Mouse (Mus musculus) neural tube, embryonic 13.5 days (tissue): ENCODE data around the gene Slc44a2. TPM values are rescaled to one million over a fixed set of nuclear protein-coding genes. Genes with fewer than 3 reads are reported as not detected.
A peak's percentile ranks its signal among the peaks of the same experiment; 100 is the strongest.

Experiments used
- ATAC-seq: fragments of 200-750 bp; cut with Nextera tagmentation; 2 replicates; pipeline ENCODE4 v1.8.0; 2017; ENCODE audit warnings: low read depth, mild to moderate bottlenecking, moderate TSS enrichment, moderate library complexity
- H3K27ac ChIP-seq: fragments of 300-500 bp; sonication (generic); replicated peaks from 2 replicates; pipeline ENCODE4 v1.5.1; 2015; ENCODE audit warnings: moderate library complexity, mild to moderate bottlenecking, inconsistent platforms
- H3K27me3 ChIP-seq: fragments of 300-500 bp; sonication (generic); 2 replicates; pipeline ENCODE4 v1.6.1; 2015; ENCODE audit warnings: mild to moderate bottlenecking, inconsistent platforms
- H3K36me3 ChIP-seq: fragments of 300-500 bp; sonication (generic); 2 replicates; pipeline ENCODE4 v1.6.1; 2015; ENCODE audit warnings: mild to moderate bottlenecking, inconsistent platforms
- H3K4me1 ChIP-seq: fragments of 300-500 bp; sonication (generic); replicated peaks from 2 replicates; pipeline ENCODE4 v1.6.1; 2015; ENCODE audit warnings: inconsistent platforms
- H3K4me2 ChIP-seq: fragments of 300-500 bp; sonication (generic); 2 replicates; pipeline ENCODE4 v1.6.1; 2015; ENCODE audit warnings: inconsistent platforms, mild to moderate bottlenecking, moderate library complexity
- H3K4me3 ChIP-seq: fragments of 300-500 bp; sonication (generic); 2 replicates; pipeline ENCODE4 v1.5.1; 2015; ENCODE audit warnings: mild to moderate bottlenecking, inconsistent platforms
- H3K9ac ChIP-seq: fragments of 300-500 bp; sonication (generic); 2 replicates; pipeline ENCODE4 v1.6.1; 2015; ENCODE audit warnings: moderate library complexity, mild to moderate bottlenecking, inconsistent platforms
- H3K9me3 ChIP-seq: fragments of 300-500 bp; sonication (generic); 2 replicates; pipeline ENCODE4 v1.6.1; 2016; ENCODE audit warnings: inconsistent platforms
- WGBS: fragments of 180-500 bp; shearing (Covaris S2); methylation state at CpG from one replicate; pipeline ENCODE4 v1.1.7; 2015; 5-methylcytosine and 5-hydroxymethylcytosine counted together
- polyA plus RNA-seq: library from polyadenylated mRNA; unstranded; fragments of >200 nt; fragmentation: Nextera tagmentation; extraction: Ambion mirVana; gene quantifications from 2 replicates; pipeline ENCODE4 v1.2.1, GENCODE M21; 2015

The Slc44a2 gene
- polyA plus RNA-seq, 1 experiment from 2014 or later, result 70.1 TPM

GRCm38 (mm10) chr9:21346627-21347365 lies 26.3 kb downstream of the Slc44a2 start:
- no peaks in the 10 kb centered on the region for H3K27me3 ChIP-seq
- no peak overlapping the region for H3K4me2 ChIP-seq
- 74% methylated on average over 16 of the region's 16 CpGs for WGBS
- ATAC-seq, result no peak
- H3K9ac ChIP-seq, result no peak overlapping the region
- no peaks in the 10 kb centered on the region for H3K4me1 ChIP-seq
- no peaks in the 10 kb centered on the region for H3K9me3 ChIP-seq
- H3K27ac ChIP-seq, result no peak overlapping the region
- no peak overlapping the region for H3K4me3 ChIP-seq
- peaks cover 88% of the 10 kb centered on the region for H3K36me3 ChIP-seq

GRCm38 (mm10) chr9:21348152-21348551 lies 27.7 kb downstream of the Slc44a2 start:
- no peak overlapping the region for H3K4me3 ChIP-seq
- no peak overlapping the region for H3K9ac ChIP-seq
- ATAC-seq, result no peak
- peaks cover 9% of the 10 kb centered on the region for H3K4me1 ChIP-seq
- no peaks in the 10 kb centered on the region for H3K27me3 ChIP-seq
- no peak overlapping the region for H3K27ac ChIP-seq
- peaks cover 86% of the 10 kb centered on the region for H3K36me3 ChIP-seq
- no peak overlapping the region for H3K4me2 ChIP-seq
- WGBS, result 89% methylated on average over 3 of the region's 3 CpGs
- H3K9me3 ChIP-seq, result no peaks in the 10 kb centered on the region

GRCm38 (mm10) chr9:21351178-21351577 lies 30.7 kb downstream of the Slc44a2 start:
- Histone ChIP-seq H3K27me3 (no peaks in the 10 kb centered on the region), H3K27ac (no peak overlapping the region), H3K9me3 (no peaks in the 10 kb centered on the region), H3K36me3 (peaks cover 86% of the 10 kb centered on the region), H3K9ac (no peak overlapping the region), H3K4me2 (no peak overlapping the region), H3K4me3 (no peak overlapping the region), H3K4me1 (peaks cover 10% of the 10 kb centered on the region)
- WGBS, result 92% methylated on average over 7 of the region's 7 CpGs
- ATAC-seq, result no peak

GRCm38 (mm10) chr9:21351702-21352377 lies 31.3 kb downstream of the Slc44a2 start:
- WGBS, result 97% methylated on average over 4 of the region's 4 CpGs

GRCm38 (mm10) chr9:21352463-21353372 lies 32.2 kb downstream of the Slc44a2 start:
- WGBS, result 33% methylated on average over 20 of the region's 20 CpGs
- H3K4me3 ChIP-seq, result no peak overlapping the region
- no peak for ATAC-seq
- peaks cover 10% of the 10 kb centered on the region for H3K4me1 ChIP-seq
- no peaks in the 10 kb centered on the region for H3K27me3 ChIP-seq
- H3K27ac ChIP-seq, result 0 out of 2 replicates have a peak overlapping the region, but pooled peaks have one; percentile 23
- no peaks in the 10 kb centered on the region for H3K9me3 ChIP-seq
- H3K4me2 ChIP-seq, result no peak overlapping the region
- H3K9ac ChIP-seq, result peak overlapping the region; percentile 41; the same call in 1 of the 2 replicates
- peaks cover 73% of the 10 kb centered on the region for H3K36me3 ChIP-seq

More at GRCm38 (mm10) chr9:21351702-21352377, 31.3 kb downstream of the Slc44a2 start:
- Histone ChIP-seq H3K4me3 (no peak overlapping the region), H3K36me3 (peaks cover 82% of the 10 kb centered on the region), H3K27me3 (no peaks in the 10 kb centered on the region), H3K9ac (no peak overlapping the region), H3K4me1 (peaks cover 10% of the 10 kb centered on the region), H3K9me3 (no peaks in the 10 kb centered on the region), H3K27ac (no peak overlapping the region), H3K4me2 (no peak overlapping the region)
- no peak for ATAC-seq

- 74% methylated on average over 2 of the region's 2 CpGs for WGBS
- Histone ChIP-seq H3K4me3 (no peak overlapping the region), H3K9ac (0 out of 2 replicates have a peak overlapping the region, but pooled peaks have one; percentile 41), H3K27me3 (no peaks in the 10 kb centered on the region), H3K4me1 (peaks cover 10% of the 10 kb centered on the region), H3K27ac (no peak overlapping the region), H3K4me2 (no peak overlapping the region), H3K9me3 (no peaks in the 10 kb centered on the region), H3K36me3 (peaks cover 67% of the 10 kb centered on the region)
- no peak for ATAC-seq
These were observed 32.8 kb downstream of the Slc44a2 start for GRCm38 (mm10) chr9:21353373-21353686.

GRCm38 (mm10) chr9:21354796-21355195 lies 34.3 kb downstream of the Slc44a2 start:
- H3K4me3 ChIP-seq, result no peak overlapping the region
- H3K4me1 ChIP-seq, result peaks cover 10% of the 10 kb centered on the region
- ATAC-seq, result no peak
- H3K9me3 ChIP-seq, result no peaks in the 10 kb centered on the region
- H3K4me2 ChIP-seq, result no peak overlapping the region
- no peaks in the 10 kb centered on the region for H3K27me3 ChIP-seq
- H3K36me3 ChIP-seq, result peaks cover 55% of the 10 kb centered on the region
- WGBS, result 90% methylated on average over 6 of the region's 6 CpGs
- H3K27ac ChIP-seq, result no peak overlapping the region
- H3K9ac ChIP-seq, result no peak overlapping the region

GRCm38 (mm10) chr9:21356981-21357718 lies 36.7 kb downstream of the Slc44a2 start:
- no peak overlapping the region for H3K4me2 ChIP-seq
- H3K9me3 ChIP-seq, result no peaks in the 10 kb centered on the region
- peaks cover 36% of the 10 kb centered on the region for H3K36me3 ChIP-seq
- 0% methylated on average over 1 of the region's 1 CpGs for WGBS
- peaks cover 10% of the 10 kb centered on the region for H3K27me3 ChIP-seq
- H3K9ac ChIP-seq, result no peak overlapping the region
- peaks cover 10% of the 10 kb centered on the region for H3K4me1 ChIP-seq
- H3K4me3 ChIP-seq, result no peak overlapping the region
- ATAC-seq, result peak; percentile 64; the same call in 1 of the 2 replicates
- no peak overlapping the region for H3K27ac ChIP-seq

GRCm38 (mm10) chr9:21366541-21367220 lies 46.2 kb downstream of the Slc44a2 start:
- H3K36me3 ChIP-seq, result peaks cover 3% of the 10 kb centered on the region; the same call in 1 of the 2 replicates
- peak overlapping the region; percentile 86 for H3K27ac ChIP-seq
- H3K4me1 ChIP-seq, result peaks cover 31% of the 10 kb centered on the region
- peak overlapping the region; percentile 58 for H3K9ac ChIP-seq
- peak overlapping the region; percentile 88 for H3K4me3 ChIP-seq
- peaks cover 5% of the 10 kb centered on the region; the same call in 1 of the 2 replicates for H3K27me3 ChIP-seq
- WGBS, result 40% methylated on average over 14 of the region's 14 CpGs
- peak overlapping the region; percentile 60 for H3K4me2 ChIP-seq
- H3K9me3 ChIP-seq, result no peaks in the 10 kb centered on the region
- ATAC-seq, result peak; percentile 30

GRCm38 (mm10) chr9:21367357-21368111 lies 47.0 kb downstream of the Slc44a2 start, which contains the start of gene Ilf3:
Ilf3 (plus strand) TSS chr9:21367871.
- peaks cover 7% of the 10 kb centered on the region; the same call in 1 of the 2 replicates for H3K36me3 ChIP-seq
- H3K4me3 ChIP-seq, result peak within 1 kb of the TSS; percentile 88
- peak within 1 kb of the TSS; percentile 81 for H3K4me2 ChIP-seq
- peak within 1 kb of the TSS; percentile 85 for H3K9ac ChIP-seq
- peaks cover 38% of the 10 kb centered on the region for H3K4me1 ChIP-seq
- H3K27ac ChIP-seq, result peak within 1 kb of the TSS; percentile 93
- ATAC-seq, result peak; percentile 93
- H3K27me3 ChIP-seq, result 0 out of 2 replicates have a peak, but pooled peaks cover 5% of the 10 kb centered on the region
- no peaks in the 10 kb centered on the region for H3K9me3 ChIP-seq
- under 1% methylated on average over 57 of the region's 66 CpGs for WGBS
